Mouse (Mus musculus) granulocyte monocyte progenitor cell, adult 5-6 weeks (primary cell): ENCODE data around the gene Gpat3. TPM values are rescaled to one million over a fixed set of nuclear protein-coding genes. Genes with fewer than 3 reads are reported as not detected.

ENCODE experiments used
- ATAC-seq: replicated peaks from 2 replicates; pipeline ENCODE4 v1.8.0; 2016; ENCODE audit warnings: mild to moderate bottlenecking, moderate TSS enrichment, inconsistent platforms; ENCODE audit not compliant: poor library complexity, severe bottlenecking
- total RNA-seq, 2 experiments: library from RNA; stranded (forward) in 1 of 2; stranded (reverse) in 1 of 2; fragments of 200-712, 200-1000 nt in 1 of 2; fragments of >200 nt in 1 of 2; fragmentation: Nextera tagmentation in 1 of 2; gene quantifications; 2 replicates each; pipeline ENCODE4 v1.2.3; 2014 to 2017

Gpat3 gene
- total RNA-seq, 2 experiments from 2014 or later, result not detected

GRCm38 (mm10) chr5:100860417-100861053 is 15.0 kb downstream of the Gpat3 start:
- peak; percentile 95 for ATAC-seq

- peak; percentile 33 for ATAC-seq
Measured at GRCm38 (mm10) chr5:100861140-100861539, 15.6 kb downstream of the Gpat3 start.

- ATAC-seq, result peak; percentile 25
Measured at GRCm38 (mm10) chr5:100861811-100862210, 16.3 kb downstream of the Gpat3 start.

GRCm38 (mm10) chr5:100863091-100863490 is 17.6 kb downstream of the Gpat3 start:
- no peak for ATAC-seq

DNA sequence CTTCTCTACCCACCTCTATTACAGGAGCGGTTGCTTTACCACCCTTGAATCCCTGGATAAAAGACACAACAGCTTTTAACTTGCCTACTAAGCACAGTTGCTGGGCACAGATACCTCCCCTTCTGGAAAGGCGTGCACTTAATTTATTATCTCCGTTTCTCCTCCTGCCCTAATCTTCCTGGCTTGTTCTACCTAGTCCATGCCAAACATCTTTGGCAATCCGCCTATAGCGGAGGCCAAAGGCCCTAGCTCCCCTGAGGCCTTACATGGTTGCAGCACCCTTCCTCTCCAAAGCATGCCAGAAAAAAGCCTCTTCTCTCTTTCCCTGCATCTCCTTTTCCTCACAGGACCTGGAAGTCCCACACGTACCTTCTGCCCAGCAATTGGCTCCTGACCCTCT is 18.9 kb downstream of the Gpat3 start:
- ATAC-seq, result no peak

DNA sequence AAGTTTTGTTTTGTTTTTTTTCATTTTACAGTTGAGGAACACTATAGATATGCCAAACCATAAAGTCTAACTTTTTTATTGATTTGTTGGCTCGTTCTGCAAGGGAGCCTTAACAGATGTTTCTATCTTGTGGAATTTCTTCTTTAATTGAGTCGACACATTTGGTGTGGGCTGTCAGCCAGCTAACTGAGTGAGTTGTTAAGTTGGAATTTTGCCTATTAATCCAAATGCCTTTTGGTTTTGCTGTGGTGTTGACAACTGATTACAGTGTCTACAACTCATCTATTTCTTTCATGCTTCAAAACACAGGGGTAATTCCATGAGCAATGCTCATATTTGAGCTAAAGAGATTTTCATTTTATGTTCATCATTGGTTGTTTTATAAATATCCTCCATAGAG is 20.7 kb downstream of the Gpat3 start:
- no peak for ATAC-seq

GRCm38 (mm10) chr5:100869197-100869895 is 23.8 kb downstream of the Gpat3 start:
- ATAC-seq, result no peak

DNA sequence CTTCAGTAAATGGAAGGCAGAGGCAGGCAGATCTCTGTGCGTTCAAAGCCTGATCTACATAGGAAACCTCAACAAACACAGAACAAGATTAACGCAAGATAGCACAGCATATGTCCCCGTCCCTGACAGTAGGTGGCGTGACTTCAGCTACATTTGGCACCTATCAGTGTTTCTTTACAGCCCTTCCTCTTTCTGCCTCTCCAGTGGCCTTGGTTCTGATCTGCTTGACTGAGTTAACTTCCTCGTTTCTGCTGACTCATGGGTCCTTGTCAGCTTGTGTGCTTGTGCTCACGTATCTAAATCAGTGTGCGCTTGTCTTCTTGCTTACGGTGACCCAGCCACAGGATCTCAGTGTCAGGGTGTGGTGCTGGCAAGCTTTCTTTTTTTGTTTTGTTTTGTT is 26.5 kb downstream of the Gpat3 start:
- peak; percentile 100 for ATAC-seq

DNA sequence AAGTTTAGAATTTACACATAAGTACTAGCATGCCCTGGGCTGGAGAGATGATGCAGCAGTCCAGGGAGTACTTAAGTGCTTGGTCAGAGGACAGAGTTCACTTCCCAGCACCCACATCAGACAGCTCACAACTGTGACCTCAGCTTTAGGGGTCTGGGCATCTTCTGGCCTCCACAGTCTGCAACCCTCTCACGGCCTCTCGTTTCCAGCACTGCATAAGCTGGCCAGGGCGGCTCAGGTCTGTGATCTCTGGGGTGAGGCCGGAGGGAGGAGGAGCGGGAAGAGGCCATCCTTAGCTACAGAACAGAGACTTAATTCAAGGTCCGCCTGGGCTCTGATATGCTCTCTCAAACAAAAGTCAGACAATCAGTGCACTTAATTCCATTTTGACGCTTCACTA is 29.2 kb downstream of the Gpat3 start:
- no peak for ATAC-seq

DNA sequence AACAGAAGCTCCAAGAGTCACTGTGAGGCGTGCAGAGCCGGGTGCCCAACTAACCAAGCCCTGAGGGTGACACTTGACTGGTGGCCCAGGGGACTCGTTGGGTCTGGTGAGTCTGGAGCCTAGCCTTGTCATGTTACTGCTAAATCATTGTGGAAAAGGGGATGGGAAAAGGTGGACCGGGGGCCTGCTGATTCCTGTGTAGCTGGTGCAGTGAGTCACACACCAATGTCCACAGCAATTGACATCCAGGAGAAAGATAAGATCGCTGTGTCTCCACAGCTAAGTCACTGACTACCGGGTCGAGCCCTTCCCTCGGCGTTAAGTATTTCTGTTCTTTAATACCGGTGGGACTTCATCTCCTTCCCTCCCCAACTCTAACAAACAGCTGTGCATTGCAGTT is 29.7 kb downstream of the Gpat3 start:
- ATAC-seq, result no peak

- ATAC-seq, result no peak
Measured at GRCm38 (mm10) chr5:100877021-100877420, 31.5 kb downstream of the Gpat3 start.

DNA sequence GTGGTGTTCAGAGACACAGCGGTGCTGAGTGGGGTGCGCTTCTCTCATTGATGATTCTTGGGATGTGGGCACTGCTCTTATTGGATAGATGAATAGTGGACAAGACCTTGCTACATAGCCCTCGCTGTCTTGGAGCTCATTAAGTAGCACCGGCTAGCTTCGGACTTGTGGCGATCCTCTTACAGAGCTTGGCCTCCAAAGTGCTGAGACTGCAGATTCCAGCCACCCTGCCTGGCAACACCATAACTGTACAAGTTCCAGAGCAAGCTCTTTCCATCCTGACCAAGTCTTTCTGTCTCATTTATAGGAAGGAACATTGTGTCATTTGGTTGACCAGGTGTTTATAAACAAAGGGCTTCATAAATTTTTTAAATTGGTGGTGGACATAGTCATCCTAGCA is 39.7 kb downstream of the Gpat3 start:
- ATAC-seq, result no peak

DNA sequence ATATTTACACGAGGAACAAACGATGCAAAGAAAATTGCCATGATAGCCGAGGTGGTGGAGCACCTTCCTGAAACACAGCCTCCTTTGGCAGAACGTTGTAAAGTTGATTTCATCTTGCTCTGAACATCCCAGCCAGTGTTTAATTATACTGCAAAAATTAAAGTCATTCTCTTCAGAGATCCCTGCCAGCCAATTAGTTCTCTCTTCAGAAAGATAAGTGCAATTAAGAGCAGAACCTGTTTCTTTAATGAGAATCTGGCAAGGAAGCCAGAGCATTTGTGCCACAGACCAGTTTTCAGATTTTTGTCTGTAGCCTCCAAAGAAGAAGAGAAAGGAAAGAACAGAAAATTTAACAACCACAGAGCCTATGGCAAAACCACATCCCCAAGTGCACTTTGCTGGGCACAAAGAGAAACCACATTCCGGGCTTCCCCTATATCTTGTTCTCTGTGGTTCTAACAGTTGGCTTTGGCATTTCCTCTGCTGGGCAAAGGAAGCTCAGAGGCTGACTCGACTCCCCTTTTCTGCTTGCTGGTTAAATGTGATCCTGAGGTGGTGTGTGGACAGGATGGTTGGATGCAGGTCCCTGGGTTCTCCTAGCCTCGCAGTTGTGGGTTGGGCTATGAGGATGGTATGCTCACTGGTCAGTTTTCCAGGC is 40.9 kb downstream of the Gpat3 start:
- peak; percentile 90 for ATAC-seq

- no peak for ATAC-seq
Measured at GRCm38 (mm10) chr5:100896199-100896598, 50.7 kb downstream of the Gpat3 start.

GRCm38 (mm10) chr5:100899745-100900489 is 54.4 kb downstream of the Gpat3 start:
- ATAC-seq, result no peak

GRCm38 (mm10) chr5:100901046-100901445 is 55.5 kb downstream of the Gpat3 start:
- no peak for ATAC-seq

GRCm38 (mm10) chr5:100908478-100908877 is 63.0 kb downstream of the Gpat3 start:
- ATAC-seq, result no peak

DNA sequence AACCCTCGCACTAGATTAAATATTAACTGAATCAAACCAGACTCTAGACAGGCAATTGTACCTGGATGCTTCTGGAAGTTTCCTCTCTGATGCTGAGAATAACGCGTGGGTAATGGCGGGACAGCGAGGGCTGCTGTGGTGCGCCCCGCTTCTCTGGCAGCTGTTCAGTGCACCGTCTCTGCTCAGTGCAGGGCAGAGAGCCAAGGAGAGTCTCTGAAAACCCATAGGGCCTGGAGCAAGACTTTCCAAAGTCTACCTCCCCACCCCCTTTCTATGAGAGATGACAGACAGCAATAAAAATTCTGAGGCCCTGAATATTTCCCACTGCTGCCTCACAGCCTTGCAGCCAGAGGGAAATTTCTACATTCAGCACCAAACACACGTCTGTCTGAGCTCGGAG is 63.4 kb downstream of the Gpat3 start:
- ATAC-seq, result no peak

DNA sequence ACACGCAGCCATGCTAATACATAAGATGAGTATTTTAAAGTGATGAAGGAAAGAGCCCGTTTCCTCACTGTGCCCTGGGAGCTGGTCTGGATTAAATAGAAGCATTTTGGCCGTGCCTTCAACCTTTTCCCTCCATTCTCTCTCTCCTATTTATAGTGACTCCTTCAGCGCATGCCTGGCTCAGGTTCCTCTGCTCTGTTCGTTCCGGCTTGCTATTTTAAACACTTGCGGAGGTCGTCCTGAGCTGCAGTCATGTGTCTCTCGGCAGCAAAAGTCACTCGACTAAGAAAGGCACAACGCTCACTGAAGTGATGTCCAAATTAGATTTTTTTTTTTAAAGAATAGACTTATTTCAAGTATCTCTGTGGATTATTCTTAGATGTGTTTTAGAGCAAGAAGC is 64.2 kb downstream of the Gpat3 start:
- no peak for ATAC-seq

- ATAC-seq, result peak; percentile 46
Measured at GRCm38 (mm10) chr5:100911502-100912097, 66.1 kb downstream of the Gpat3 start.
